Mouse (Mus musculus) spleen, postnatal 10 days (tissue): ENCODE data around the gene Gm49711.
"Not testable (repeated sequence)": the region's sequence is repeated elsewhere in the genome, so short reads cannot be mapped to it uniquely, and the experiment has no call there.

Source experiments
- DNase-seq, 2 experiments: peaks; one replicate each; pipeline ENCODE4 v3.0.0; 2021 to 2022; ENCODE audit warnings: low spot score in 2 of 2

Gene Gm49711

DNA sequence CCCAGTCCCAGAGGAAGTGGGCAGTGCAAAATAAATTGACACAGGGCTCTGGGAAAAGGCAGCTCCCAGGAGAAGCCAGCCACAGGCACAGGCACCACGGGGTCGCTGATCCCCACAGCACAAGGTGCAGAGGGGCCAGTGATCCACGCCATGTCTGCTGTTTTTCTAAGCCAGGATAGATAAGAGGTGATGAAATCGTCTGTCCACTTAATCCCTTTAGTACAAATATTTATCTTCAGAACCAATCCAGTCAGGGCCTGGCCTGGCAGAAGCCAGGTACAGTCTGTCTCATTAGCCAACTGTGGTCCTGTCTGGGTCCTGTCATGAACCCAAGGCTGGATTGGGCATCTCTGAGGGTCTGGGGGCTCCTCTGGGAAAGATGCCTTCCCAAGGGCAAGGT, 125.4 kb downstream of the Gm49711 start:
- DNase-seq = no peak

DNA sequence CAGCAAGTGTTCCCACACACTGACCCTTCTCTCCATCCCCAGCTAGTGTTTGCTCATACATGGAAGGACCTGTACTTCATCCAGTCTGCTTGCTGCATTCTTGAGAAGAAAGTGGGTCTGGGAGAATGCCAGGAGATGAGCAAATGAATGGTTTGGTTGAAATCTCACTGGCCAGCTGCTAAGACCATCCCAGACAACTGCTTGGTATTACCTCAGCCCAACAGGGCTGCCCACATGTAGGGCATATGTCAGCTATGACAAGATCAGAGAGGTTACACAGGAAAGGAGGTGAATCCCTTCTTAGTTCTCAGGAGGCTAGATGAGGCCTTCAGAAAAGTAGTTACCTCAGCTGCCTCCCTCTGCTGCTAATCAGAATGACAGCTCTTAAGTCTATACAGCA, 132.5 kb downstream of the Gm49711 start:
- no peak for DNase-seq

DNA sequence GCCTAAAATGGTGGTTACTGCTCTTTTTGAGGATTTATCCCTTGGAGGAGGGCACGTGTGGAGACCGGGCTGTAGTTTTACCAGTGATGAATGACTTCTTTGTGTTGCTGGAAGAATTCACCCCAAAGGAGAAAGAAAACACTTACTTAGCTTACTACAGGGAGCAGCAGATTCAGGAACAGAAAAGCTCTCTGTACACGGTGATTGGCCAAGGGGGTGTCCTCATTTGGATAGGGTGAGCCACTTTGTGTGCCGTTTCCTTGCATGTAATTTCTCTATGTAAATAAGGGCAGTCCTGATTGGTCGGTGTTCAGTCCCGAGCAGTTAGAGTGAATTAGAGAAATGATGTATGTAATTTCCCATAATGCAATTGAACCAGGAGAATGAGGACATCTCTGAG, 137.0 kb downstream of the Gm49711 start:
- DNase-seq = no peak

DNA sequence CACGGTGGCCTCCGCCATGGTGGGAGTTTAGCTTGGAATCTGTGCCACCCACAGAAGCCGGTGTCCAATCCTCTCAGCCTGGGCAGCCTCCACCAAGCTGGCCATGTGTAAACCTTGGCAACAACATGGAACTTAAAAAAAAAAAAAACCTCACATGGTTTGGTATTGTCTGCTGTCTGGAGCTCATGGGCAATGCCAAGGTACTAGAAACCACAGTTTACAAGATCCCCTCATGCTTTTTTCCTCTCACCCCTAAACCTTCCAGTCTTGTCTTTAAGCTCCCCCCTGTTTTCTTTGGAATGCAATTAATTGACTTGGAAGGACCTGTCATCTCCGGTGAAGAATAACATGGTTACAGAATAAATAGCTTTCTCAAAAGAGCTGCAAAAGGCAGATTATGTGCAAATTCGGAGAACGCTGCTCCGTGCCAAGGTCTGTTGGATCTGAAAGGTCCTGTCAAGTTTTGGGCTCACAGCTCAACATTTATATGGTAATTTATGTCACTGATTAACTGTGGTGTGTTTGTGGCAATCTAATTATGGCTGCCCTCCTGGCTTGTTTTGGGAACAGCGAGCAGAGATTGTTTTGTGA, 138.7 kb downstream of the Gm49711 start:
- DNase-seq = no peak

GRCm38 (mm10) chr16:92200615-92201014, 142.5 kb downstream of the Gm49711 start:
- DNase-seq = no peak

- no peak for DNase-seq
These were observed 145.5 kb downstream of the Gm49711 start for GRCm38 (mm10) chr16:92203599-92203998.

- no peak for DNase-seq
These were observed 151.2 kb downstream of the Gm49711 start for GRCm38 (mm10) chr16:92209291-92209781.

DNA sequence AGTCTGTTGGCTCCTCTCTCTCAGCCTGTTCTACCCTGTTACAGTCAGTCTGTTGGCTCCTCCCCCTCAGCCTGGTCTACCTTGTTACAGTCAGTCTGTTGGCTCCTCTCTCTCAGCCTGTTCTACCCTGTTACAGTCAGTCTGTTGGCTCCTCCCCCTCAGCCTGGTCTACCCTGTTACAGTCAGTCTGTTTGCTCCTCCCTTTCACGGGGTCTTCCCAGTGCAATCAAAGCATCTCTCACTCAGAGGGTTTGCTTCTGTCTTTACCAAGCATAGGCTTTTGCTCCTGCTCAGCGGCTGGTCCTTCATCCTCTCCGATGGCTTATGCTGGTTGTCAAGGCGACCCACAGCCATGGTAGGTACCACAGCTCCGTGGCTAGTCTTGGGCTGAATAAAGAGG, 152.2 kb downstream of the Gm49711 start:
- not testable (repeated sequence) for DNase-seq

- DNase-seq = not testable (repeated sequence)
These were observed 155.8 kb downstream of the Gm49711 start for GRCm38 (mm10) chr16:92213911-92214310.

DNA sequence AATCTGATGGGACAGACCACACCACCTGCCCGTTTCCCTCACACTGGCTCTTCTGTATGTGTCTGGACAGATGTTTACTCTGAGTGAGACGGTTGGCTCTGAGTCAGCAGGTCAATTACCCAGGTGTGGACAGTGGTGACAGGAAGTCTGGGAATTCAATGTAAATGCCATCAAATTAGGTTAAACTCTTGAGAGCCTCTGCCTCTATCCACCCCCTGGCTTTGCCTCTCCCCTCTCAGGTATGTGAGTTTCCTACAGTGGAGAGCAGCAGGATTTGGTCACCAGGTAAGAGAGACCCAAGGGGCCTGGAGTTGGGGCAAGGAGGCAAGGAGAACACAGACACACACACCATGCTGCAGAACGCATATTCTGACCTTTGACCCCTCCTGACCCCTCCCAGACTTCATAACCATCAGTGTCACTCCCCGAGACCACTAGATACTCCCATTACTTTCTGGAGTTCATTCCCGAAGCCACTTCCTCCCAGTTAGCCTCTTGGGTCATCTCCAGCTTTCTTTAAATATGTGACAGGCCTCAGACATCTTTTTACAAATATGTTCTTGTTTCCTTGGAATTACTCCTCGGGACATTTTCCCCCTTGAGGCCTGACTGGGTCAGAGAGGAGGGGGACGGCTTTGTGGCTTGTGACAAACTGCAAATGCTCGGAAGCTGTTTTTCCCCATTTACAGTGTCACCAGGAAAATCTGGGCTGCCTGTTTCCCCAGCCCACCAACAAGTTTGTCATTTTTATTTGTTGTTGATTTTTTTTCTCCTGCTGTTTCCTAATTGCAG, 157.7 kb downstream of the Gm49711 start:
- DNase-seq = no peak

GRCm38 (mm10) chr16:92220754-92221153, 162.6 kb downstream of the Gm49711 start:
- no peak for DNase-seq

DNA sequence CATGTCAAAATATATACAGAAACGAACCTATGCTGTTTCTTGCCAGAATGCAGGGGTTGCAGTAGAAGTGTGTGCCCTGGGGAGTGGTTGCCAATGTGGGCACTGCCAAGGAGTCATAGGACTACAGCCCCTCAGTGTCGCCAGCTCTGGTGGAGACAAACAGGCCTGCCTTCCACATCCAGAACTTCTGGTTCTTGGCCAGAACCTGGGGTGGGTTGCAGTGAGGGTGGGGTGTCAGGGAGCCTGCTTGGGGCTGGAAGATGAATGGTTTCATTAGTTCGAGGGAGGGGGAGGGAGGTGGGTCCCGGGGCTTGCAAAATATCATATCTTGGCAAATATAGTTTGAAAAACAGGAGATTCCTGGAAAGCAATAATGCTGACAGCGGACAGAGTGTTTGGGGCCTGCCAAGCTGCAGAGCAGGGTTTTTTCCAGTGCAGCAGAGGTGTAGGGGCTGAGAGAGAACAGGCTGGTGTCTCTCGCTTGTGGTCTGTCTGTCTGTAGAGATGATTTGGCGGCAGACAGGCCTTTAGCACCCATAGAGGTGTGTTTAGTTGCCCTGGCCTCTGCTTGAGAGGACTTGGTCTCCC, 170.3 kb downstream of the Gm49711 start:
- no peak for DNase-seq

DNA sequence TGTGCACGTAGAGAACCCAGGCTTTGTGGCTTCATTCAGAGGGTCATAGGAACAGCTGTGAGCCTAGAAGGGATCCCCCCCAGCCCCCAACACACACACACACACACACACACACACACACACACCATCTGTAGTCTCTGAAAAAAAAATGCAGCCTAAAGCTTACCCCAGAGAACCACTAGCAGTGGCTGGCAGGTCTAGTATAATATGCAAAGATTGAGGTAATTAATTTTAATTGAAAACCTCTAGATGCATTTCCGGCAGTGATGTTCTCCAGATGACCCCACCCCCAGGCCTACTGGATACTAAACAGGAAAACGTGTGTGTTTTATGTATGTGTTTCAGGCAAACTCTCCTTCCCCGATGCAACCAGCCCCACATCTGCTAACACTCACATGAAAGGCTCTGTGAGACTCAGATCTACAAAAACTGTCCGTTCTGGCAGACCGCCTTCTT, 172.4 kb downstream of the Gm49711 start:
- DNase-seq = no peak

DNA sequence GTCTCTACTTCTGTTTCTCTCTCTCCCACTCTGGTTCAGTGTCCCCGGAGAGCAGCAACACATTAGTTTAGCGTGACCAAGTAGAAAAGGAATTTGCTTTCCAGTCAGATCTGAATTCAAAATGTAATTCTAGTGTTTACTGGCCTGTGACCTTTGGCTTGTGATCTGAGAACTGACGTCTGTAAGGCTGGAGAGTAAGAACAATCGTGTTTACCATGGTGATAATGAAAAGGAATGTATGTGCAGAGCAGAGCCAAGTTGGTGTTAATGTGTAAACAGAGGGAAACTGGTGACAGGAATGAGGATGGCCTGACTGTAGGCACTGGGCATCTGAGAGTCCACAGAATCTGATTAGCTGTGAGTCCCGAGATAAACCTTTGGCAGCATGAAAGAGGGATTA, 176.4 kb downstream of the Gm49711 start:
- DNase-seq = no peak

- no peak for DNase-seq
These were observed 177.1 kb downstream of the Gm49711 start for GRCm38 (mm10) chr16:92235222-92235621.
